8 mouse cellular contexts compared by ENCODE assay signal in the genomic region with DNA sequence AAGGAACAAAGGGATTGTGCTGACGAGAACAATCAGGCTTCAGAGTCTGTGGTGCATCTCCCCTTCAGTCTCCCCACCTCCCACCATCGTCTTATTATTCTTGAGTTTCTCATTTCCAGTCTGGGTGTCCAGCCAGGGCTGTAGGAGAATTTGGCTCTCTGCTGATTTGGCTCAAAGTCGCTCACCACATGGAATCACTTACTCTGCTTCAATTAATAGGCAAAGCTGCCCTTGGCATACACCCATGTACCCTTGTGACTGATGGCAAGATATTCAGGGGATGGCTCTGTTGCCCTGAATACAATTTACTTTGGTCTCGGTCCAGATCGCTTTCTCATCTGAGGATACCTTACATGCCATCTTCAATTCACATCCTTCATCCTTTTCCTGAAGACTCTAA. TPM values are rescaled to one million over a fixed set of nuclear protein-coding genes. Genes with fewer than 3 reads are reported as not detected.
A peak's percentile ranks its signal among the peaks of the same experiment; 100 is the strongest.
DNase-seq lines count a peak whose midpoint lies in the region; ATAC-seq and TF ChIP-seq lines count a peak whose summit lies in the region.

No protein-coding gene starts in this region.

- no peak overlapping the region for H3K9ac ChIP-seq in intestine, postnatal 0 days (ENCODE audit: low read depth, low read length)

- no peaks in the 10 kb centered on the region for H3K9me3 ChIP-seq in intestine, postnatal 0 days (ENCODE audit: control insufficient read depth)

- no peak for TF ChIP-seq CTCF in intestine, postnatal 0 days (IDR thresholded peaks at IDR 0.05; ENCODE audit: low read depth)

- peak overlapping the region; percentile 71 for H3K4me2 ChIP-seq in intestine, postnatal 0 days (replicated peaks; ENCODE audit: low read depth)

- peak; percentile 39 for DNase-seq in adrenal gland, postnatal 10 days
- DNase-seq in adrenal gland, adult 18-20 months (ENCODE audit: low spot score in 2 of 2), result no peak
- peak; percentile 16 for DNase-seq in right cerebral cortex, postnatal 4 days
- DNase-seq in right cerebral cortex, postnatal 36 days (ENCODE audit: low spot score in 2 of 2), result no peak
- no peak for DNase-seq in frontal cortex, postnatal 10 days (ENCODE audit: low spot score in 2 of 2)
- no peak for DNase-seq in layer of hippocampus, postnatal 14 days (ENCODE audit: low spot score in 2 of 2)
- DNase-seq in thymus, postnatal 14 days, result no peak

- H3K27me3 ChIP-seq in intestine, postnatal 0 days (replicated peaks; ENCODE audit: control insufficient read depth, insufficient read depth, low read length), result peaks cover 23% of the 10 kb centered on the region; the same call in 1 of the 2 replicates

- 57% methylated on average over 5 of the region's 5 CpGs for WGBS in intestine, postnatal 0 days

- H3K36me3 ChIP-seq in intestine, postnatal 0 days (ENCODE audit: control insufficient read depth, insufficient read depth), result no peaks in the 10 kb centered on the region

- H3K4me1 ChIP-seq in intestine, postnatal 0 days (replicated peaks; ENCODE audit: control insufficient read depth, insufficient read depth, low read length), result no peaks in the 10 kb centered on the region

- H3K27ac ChIP-seq in intestine, postnatal 0 days (ENCODE audit: low read depth, low read length), result no peak overlapping the region

- ATAC-seq in intestine, postnatal 0 days, result no peak

- H3K4me3 ChIP-seq in intestine, postnatal 0 days (ENCODE audit: low read depth, low read length), result no peak overlapping the region

RNA-seq across cellular contexts. Expression of a gene that starts 2.4 kb away (rescaled TPM):
- total RNA-seq in adrenal gland, postnatal 10 days (2021), result 10 to 100 TPM; 33.3 to 42.6 TPM
- 10 to 100 TPM; 24.4 to 39.1 TPM for total RNA-seq in adrenal gland, adult 18-20 months (2021)
- polyA plus RNA-seq in intestine, postnatal 0 days (2015; fragmentation: Nextera tagmentation; extraction: Ambion mirVana), result 2.2 and 2.4 TPM in 2 replicates
- total RNA-seq in layer of hippocampus, postnatal 14 days (2021), result 10 to 100 TPM; 31.6 to 32.8 TPM

RNA-seq across cellular contexts. Expression of a gene that starts 6.9 kb away (rescaled TPM):
- under 1 TPM; 0.54 to 0.55 TPM for total RNA-seq in adrenal gland, postnatal 10 days (2021)
- total RNA-seq in adrenal gland, adult 18-20 months (2021), result under 1 TPM; 0.76 to 0.77 TPM
- 0.92 and 1.3 TPM in 2 replicates for polyA plus RNA-seq in intestine, postnatal 0 days (2015; fragmentation: Nextera tagmentation; extraction: Ambion mirVana)
- 10 to 100 TPM; 45.9 to 51.8 TPM for total RNA-seq in layer of hippocampus, postnatal 14 days (2021)

RNA-seq across cellular contexts. Expression of a gene that starts 9.3 kb away (rescaled TPM):
- 10 to 100 TPM; 29.3 to 34.3 TPM for total RNA-seq in adrenal gland, postnatal 10 days (2021)
- 10 to 100 TPM; 35.5 to 38.8 TPM for total RNA-seq in adrenal gland, adult 18-20 months (2021)
- polyA plus RNA-seq in intestine, postnatal 0 days (2015; fragmentation: Nextera tagmentation; extraction: Ambion mirVana), result 16.4 and 18.7 TPM in 2 replicates
- 10 to 100 TPM; 26.7 to 29.7 TPM for total RNA-seq in layer of hippocampus, postnatal 14 days (2021)

RNA-seq across cellular contexts. Expression of a gene that starts 26.4 kb away (rescaled TPM):
- total RNA-seq in adrenal gland, postnatal 10 days (2021), result 10 to 100 TPM; 68.8 to 72.9 TPM
- 10 to 100 TPM; 89.7 to 89.8 TPM for total RNA-seq in adrenal gland, adult 18-20 months (2021)
- 72.7 and 73.8 TPM in 2 replicates for polyA plus RNA-seq in intestine, postnatal 0 days (2015; fragmentation: Nextera tagmentation; extraction: Ambion mirVana)
- 10 to 100 TPM; 51.9 to 52.5 TPM for total RNA-seq in layer of hippocampus, postnatal 14 days (2021)

RNA-seq across cellular contexts. Expression of a gene that starts 26.5 kb away (rescaled TPM):
- total RNA-seq in adrenal gland, postnatal 10 days (2021), result under 1 TPM in 1 of 2 experiments, not detected in 1; 0.61 TPM
- total RNA-seq in adrenal gland, adult 18-20 months (2021), result not detected
- 0.31 and 0.41 TPM in 2 replicates for polyA plus RNA-seq in intestine, postnatal 0 days (2015; fragmentation: Nextera tagmentation; extraction: Ambion mirVana)
- total RNA-seq in layer of hippocampus, postnatal 14 days (2021), result not detected

Comparison
In these comparisons a context has a peak if more than half of its experiments do, and no peak if none do; other contexts are left out.
1. DNase-seq: peak in adrenal gland, postnatal 10 days (single experiment) and right cerebral cortex, postnatal 4 days (single experiment); none in adrenal gland, adult 18-20 months (0 of 2), right cerebral cortex, postnatal 36 days (0 of 2), frontal cortex, postnatal 10 days (0 of 2), layer of hippocampus, postnatal 14 days (0 of 2) and thymus, postnatal 14 days (single experiment).
2. RNA of a gene that starts 6.9 kb away (total RNA-seq): 45.9 to 51.8 TPM in layer of hippocampus, postnatal 14 days; 0.76 to 0.77 TPM in adrenal gland, adult 18-20 months and 0.54 to 0.55 TPM in adrenal gland, postnatal 10 days; every median in the first group is over 10 times any median in the second.